Mouse (Mus musculus) Muller cell, postnatal 12 days (primary cell): ENCODE measurements around the gene Hirip3.

Experiments
- DNase-seq: peaks from one replicate; pipeline ENCODE4 v3.0.0-alpha.2; 2015; ENCODE audit errors: inconsistent ontology term

Gene Hirip3

GRCm38 (mm10) chr7:126861429-126862130, at the start of gene Hirip3:
Hirip3 (plus strand) TSS chr7:126861972.
- DNase-seq = peak; percentile 98

DNA sequence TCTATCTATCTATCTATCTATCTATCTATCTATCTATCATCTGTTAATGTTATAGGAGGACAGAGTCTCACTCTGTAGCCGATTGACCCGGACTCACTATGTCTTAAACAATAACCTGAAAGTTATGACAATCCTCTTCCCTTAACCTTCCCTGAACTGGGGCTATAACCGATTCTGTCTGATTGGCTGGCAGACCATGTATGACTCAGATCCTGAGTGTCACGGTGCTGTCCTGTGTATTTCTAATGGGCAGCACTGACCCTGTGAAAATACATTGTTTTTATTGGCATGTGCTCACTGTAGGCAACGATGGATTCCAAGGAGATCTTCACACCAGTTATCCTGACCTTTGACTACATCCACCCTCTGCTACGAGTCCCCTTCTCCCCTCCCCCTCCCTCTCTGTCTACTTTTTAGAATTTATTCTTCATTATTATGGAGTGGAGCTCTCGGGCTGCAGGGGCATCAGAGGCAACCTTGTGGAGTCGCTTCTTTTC, 46.0 kb upstream of the Hirip3 start:
- DNase-seq = no peak

DNA sequence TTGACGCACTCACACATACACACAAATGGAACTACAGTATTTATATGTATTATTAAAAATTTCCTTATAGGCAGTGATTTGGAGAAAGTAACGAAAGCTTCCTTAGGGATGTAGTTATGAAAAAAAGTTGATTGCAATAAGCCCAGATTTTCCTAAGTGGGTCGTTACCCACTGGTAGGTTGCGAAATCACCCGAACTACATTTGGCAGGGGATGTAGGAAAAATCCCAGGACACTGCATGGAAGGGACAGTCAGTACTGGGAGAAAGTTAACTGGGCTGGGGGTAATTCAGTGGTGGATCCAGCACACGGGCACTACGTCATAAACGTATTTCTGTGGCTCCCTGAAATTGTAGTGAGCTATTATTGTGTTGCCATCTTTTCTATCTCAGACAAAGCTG, 45.3 kb upstream of the Hirip3 start:
- DNase-seq = no peak

GRCm38 (mm10) chr7:126817595-126817994, 44.2 kb upstream of the Hirip3 start:
- no peak for DNase-seq

- DNase-seq = no peak
Observed at GRCm38 (mm10) chr7:126818818-126819217, 43.0 kb upstream of the Hirip3 start.

- peak; percentile 58 for DNase-seq
Observed at GRCm38 (mm10) chr7:126821835-126822511, 39.8 kb upstream of the Hirip3 start.

- DNase-seq = no peak
Observed at GRCm38 (mm10) chr7:126822741-126823140, 39.0 kb upstream of the Hirip3 start.

DNA sequence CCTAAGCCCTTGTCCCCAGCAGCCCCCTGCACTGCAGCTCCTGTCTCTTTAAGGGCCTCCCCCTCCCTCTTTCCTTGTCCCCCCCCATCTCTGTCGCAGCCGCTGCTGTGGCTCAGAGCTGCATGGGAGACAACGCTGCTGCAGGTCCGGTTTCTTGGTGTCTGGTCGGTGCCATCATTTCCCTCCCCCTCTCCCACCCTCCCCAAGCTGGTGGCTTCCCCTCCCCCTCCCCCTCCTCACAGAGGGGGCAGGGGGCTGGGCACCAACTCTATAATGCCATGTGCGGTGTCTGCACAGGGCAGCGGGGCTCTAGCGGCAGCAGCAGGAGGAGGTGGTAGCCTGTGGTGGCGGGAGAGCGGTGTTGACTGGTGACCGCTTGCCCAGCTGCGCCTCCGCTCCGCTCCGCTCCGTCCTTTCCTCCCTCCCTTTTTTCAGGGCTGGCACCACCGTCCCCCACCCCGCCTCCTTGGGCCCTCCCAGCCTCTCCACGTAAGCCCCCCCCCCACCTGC, 38.5 kb upstream of the Hirip3 start:
- DNase-seq = no peak

DNA sequence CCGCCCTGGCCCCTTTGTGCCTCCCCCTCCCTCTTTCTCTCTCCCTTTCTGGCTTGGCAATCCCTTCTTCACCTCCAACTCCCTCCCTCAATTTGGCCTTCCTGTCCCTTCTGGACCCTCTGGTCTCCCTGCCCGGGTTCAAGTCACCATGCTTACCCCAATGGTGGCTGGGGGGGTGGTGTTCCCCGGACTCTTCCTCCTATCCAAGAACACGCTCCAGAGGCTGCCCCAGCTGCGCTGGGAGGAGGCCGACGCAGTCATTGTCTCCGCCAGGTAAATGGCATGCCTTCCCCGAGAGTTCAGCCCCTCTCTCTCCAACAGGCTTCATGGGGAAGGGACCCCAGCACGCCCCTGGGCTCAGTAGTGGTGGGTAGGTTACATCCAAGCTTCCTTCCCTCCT, 37.8 kb upstream of the Hirip3 start:
- no peak for DNase-seq

- DNase-seq = peak; percentile 31
Observed at GRCm38 (mm10) chr7:126825403-126825802, 36.4 kb upstream of the Hirip3 start.

GRCm38 (mm10) chr7:126825952-126826351, 35.8 kb upstream of the Hirip3 start:
- no peak for DNase-seq

DNA sequence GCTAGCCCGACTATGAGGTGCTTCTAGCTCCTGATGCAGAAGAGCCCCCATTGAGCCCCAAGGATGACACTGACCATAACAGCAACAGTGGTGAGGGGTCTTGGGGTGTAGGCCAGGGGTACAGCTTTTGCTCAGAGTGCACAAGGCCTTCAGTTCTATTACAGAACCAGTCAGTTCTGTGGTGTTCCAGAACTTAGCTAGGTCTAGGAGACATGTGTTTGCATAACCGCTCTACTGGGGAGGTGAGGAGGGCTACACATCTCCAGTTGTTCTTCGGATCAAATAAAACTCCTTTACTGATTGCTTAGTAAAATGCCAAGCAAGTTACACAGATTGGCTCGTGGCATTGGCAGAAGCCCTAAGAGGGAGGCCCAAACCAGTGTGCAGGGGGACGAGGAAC, 30.2 kb upstream of the Hirip3 start, which contains the start of gene 4930451I11Rik:
Gene 4930451I11Rik (minus strand): TSS at position 101 of the 400 bp plus-strand sequence.
- DNase-seq = no peak

DNA sequence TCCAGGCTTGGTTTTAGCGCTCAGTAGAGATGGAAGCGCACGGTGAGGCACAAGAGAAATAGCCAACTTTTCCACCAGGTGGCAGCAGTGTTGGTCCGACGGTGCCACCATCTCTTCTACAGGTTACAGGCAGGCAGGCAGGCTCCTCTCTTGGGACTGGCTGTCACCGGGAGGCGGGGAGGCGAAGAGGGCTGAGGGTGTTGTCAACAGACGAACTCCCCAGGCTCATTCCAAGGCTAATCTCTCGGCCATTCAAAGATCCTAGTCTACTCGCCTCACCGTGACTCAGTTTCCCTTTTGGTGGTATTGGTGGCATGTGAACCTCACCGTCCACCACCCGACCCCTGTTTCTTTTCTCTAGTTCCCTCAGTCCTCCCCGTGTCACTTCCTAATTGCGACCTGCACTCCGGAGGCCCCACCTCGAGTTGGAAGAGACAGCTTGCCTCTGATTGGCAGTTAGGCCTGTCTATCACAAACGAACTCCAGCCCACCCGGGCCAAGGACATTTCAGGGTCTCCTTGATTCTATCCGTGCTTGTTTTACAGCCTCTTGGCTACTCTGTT, 29.7 kb upstream of the Hirip3 start:
- peak; percentile 68 for DNase-seq

GRCm38 (mm10) chr7:126833294-126833693, 28.5 kb upstream of the Hirip3 start:
- DNase-seq = no peak

DNA sequence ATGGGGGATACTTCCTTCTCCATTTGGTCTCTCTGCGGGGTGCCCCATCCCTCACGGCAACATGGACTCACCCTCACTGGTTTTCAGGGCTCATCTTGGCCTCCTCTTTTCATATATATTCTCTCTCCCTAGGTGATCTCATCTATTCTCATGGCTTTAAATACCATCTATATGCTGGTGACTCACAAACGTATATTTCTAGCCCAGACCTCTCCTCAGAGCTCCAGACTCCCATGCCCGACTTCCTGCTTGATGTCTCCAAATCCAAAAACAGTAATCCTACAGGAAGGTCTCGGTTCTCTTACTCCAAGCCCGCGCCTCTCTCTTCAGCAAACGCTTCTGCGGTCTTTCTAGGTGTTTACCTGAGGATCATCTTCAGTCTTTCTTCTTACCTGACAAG, 18.5 kb upstream of the Hirip3 start:
- no peak for DNase-seq

DNA sequence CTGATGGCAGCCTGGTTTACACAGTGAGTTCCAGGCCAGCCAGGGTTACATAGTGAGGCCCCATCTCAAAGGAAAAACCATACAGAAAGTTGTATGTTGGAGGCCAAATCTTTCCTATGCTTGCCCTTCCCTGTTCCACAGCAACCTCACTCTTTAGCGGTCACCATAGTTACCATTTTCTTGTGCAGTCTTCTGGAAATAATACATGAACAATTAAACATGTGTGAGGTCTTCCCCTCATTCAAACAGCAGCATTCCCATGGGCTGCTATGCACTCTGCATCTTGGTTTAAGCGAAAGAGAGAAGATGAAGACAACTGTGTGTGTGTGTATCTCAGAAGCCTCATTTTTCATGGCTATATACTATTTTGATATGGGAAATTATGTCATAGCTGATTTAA, 16.3 kb upstream of the Hirip3 start:
- DNase-seq = peak; percentile 35

GRCm38 (mm10) chr7:126847116-126847420, 14.7 kb upstream of the Hirip3 start, which contains the start of gene Doc2a:
Doc2a (plus strand) TSS chr7:126847416.
- DNase-seq = no peak

DNA sequence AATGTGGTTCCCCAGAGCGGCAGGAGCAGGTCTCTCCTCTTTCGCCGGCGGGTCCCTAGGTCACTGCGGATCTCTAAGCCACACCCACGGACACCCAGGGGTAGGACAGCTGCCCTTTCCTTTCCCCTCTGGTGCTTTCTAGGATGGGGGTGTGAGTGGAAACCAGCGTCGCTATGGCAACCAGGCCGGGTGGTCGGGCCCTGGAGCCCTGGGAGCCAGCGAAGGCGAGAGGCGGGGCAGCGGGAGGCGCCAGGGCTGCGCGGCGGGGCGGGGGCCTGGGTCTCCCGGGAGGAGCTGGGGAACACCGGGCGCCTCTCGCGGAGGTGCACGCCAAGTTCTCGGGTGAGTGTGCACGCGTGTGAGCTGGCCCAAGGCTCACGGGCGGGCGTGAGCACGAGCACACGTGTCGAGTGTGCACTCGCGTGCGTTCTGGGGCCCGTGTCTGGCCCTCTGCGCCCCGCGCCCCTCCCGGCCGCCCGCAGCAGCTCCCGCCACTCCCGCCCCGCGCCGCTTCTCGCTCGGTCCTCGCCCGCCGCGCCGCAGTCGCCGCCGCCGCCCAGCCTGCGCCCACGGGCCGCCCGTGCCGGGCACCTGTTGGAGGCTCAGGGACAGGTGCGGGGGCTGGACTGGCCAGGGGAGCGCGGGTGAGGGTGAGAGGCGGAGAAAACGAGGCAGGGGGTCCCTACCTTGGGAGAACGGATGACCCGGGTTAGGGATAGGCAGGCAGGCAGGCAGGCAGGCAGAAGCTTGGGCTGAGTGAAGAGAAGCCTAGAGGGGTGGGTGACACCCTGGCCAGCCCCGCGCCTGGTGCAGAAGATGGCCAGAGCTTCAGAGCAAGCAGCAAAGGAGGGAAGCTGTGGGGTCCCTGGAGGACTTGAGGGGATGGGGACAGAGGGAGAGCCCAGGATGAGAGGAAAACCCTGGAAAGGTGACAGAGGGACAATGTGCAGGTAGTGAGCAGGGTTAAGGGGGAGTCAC, 14.1 kb upstream of the Hirip3 start:
- DNase-seq = peak; percentile 42

- DNase-seq = no peak
Observed at GRCm38 (mm10) chr7:126848794-126849193, 13.0 kb upstream of the Hirip3 start.

DNA sequence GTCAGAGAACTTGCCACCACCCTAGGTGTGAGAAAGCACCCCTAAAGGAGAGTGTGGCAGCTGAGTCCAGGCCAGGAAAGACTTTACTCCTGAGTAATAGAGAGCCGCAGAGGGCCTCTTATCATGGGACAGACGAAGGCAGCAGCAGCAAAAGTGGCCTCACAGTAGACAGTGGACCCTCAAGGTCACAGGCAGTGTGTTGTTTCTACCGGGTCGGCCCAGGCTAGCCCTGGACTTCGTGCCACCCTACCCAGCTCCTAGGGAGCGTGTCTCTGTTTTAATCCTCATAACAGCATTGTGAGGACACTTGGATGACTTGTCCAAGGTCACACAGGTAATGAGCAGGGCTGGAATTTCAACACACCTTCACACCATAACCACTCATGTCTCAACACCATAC, 11.6 kb upstream of the Hirip3 start:
- no peak for DNase-seq

DNA sequence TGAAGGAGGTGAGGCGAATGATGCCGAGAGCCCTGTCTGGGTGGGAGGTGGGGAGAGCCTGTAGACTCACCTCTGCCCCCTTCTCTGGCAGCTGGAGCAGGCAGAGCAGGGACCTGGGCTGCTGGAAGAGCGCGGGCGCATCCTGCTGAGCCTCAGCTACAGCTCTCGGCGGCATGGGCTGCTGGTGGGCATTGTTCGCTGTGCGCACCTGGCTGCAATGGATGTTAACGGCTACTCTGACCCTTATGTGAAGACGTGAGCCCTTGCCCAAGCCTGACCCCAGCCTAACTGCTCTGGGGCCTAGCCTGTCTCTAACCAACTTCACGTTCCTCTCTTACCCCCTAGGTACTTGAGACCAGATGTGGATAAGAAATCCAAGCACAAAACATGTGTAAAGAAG, 10.6 kb upstream of the Hirip3 start:
- DNase-seq = no peak

GRCm38 (mm10) chr7:126853454-126853853, 8.3 kb upstream of the Hirip3 start:
- no peak for DNase-seq
